Mouse (Mus musculus): Measurements from ENCODE around the gene Klra4.
"Not testable (repeated sequence)": the region's sequence is repeated elsewhere in the genome, so short reads cannot be mapped to it uniquely, and the experiment has no call there.

Gene Klra4

DNA sequence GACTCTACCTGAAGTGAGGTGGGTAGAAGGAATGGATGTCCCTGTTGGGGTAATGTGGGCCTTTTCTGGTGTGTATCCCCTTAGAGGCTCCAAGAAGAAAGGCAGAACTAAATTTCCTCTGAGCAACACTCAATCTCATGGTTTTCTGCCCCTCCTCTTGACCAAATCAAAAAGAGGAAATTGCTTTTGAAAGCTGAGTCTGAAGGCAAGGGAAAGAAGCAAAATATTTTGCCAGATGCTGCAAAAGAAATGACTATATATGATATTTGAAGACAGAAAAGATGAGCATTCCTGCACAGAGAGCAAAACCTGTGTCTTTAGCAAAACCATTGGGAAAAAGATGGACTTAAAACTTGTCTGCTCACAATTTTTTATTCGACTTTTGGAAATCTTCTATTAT, at the start of gene Klra4:
TSS of gene Klra4 (minus strand) at position 101 of the 400 bp plus-strand sequence.
- DNase-seq: not testable (repeated sequence)

DNA sequence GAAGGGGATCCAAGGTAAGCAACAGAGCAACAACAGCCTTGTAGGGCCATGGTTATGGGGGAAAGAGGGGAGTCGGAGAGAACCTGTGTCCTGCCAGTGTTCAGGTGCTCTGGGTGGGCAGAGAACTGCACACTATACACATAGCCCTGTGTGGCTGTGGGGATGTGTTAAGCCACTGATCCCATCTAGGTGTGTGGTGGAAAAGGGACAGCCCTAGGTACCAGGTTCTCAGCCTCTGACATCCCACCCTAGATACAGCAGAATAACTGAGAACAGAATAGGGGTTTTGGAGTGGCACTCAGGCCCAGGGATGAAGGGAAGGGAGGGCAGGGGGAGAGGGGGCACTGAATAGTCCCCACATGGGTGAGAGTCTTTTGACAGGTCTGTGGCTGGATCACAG, 43.4 kb upstream of the Klra4 start:
- DNase-seq: no peak

GRCm38 (mm10) chr6:130102743-130103142, 35.7 kb upstream of the Klra4 start:
- DNase-seq: not testable (repeated sequence)

- DNase-seq: no peak
Observed at GRCm38 (mm10) chr6:130092336-130092948, 25.4 kb upstream of the Klra4 start.

DNA sequence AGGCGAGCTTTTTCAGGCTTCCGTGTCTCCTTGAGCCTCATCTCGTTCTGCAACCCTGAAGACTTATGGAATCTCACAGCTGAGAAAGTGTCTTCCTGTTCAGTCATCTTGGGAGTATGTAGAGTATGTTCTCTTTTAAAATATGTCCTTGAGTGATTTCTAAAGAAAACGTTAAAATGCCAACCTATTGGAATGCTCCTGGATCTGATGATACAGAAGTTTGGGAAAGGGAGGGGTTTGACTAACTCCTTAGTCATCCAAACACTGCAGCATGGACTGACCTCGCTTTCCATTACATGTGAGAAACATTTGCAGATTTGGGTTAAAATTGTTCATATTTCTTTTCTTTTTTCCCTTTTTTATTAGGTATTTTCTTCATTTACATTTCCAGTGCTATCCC, 1.9 kb downstream of the Klra4 start:
- DNase-seq: no peak

- DNase-seq: not testable (repeated sequence)
Observed at GRCm38 (mm10) chr6:130035146-130035545, 31.9 kb downstream of the Klra4 start.

GRCm38 (mm10) chr6:130031493-130032089, 35.5 kb downstream of the Klra4 start:
- DNase-seq: not testable (repeated sequence)

- DNase-seq: no peak
Observed at GRCm38 (mm10) chr6:130026854-130027253, 40.2 kb downstream of the Klra4 start, which contains the start of gene Klra6. Gene Klra6, minus strand, starts transcription at chr6:130026954.

Measured in kidney, adult 8-10 months (tissue).